Mouse (Mus musculus): ENCODE data around the gene Tgm5. TPM values are rescaled to one million over a fixed set of nuclear protein-coding genes. Genes with fewer than 3 reads are reported as not detected.
"Not testable (repeated sequence)": the region's sequence is repeated elsewhere in the genome, so short reads cannot be mapped to it uniquely, and the experiment has no call there.

The Tgm5 gene
- polyA plus RNA-seq (2014; fragmentation: Nextera tagmentation; extraction: Ambion mirVana), result not detected in 2 replicates

GRCm38 (mm10) chr2:121085480-121086185 is at the start of gene Tgm5:
Gene Tgm5 (minus strand): TSS chr2:121085841.
- H3K4me3 ChIP-seq (ENCODE audit: low read depth, low read length), result no peak within 1 kb of the TSS
- 47% methylated on average over 6 of the region's 6 CpGs for WGBS (ENCODE audit: insufficient replicate concordance)
- no peak within 1 kb of the TSS for H3K9ac ChIP-seq (ENCODE audit: low read depth, low read length)
- H3K27ac ChIP-seq (ENCODE audit: low read depth, low read length), result no peak within 1 kb of the TSS
- H3K4me2 ChIP-seq, result no peak within 1 kb of the TSS
- no peaks in the 10 kb centered on the region for H3K36me3 ChIP-seq (ENCODE audit: control insufficient read depth, insufficient read depth, low read length)
- no peaks in the 10 kb centered on the region for H3K27me3 ChIP-seq (ENCODE audit: control insufficient read depth, insufficient read depth, low read length)
- ATAC-seq (replicated peaks; ENCODE audit: insufficient number of reproducible peaks, low FRiP score, low TSS enrichment), result no peak
- no peaks in the 10 kb centered on the region for H3K9me3 ChIP-seq (replicated peaks; ENCODE audit: control insufficient read depth, low read length)
- no peaks in the 10 kb centered on the region for H3K4me1 ChIP-seq (ENCODE audit: control insufficient read depth, insufficient read depth, low read length)

- WGBS (ENCODE audit: insufficient replicate concordance), result 63% methylated on average over 1 of the region's 1 CpGs
- Histone ChIP-seq H3K9ac (ENCODE audit: low read depth, low read length) (no peak overlapping the region), H3K36me3 (ENCODE audit: control insufficient read depth, insufficient read depth, low read length) (no peaks in the 10 kb centered on the region), H3K27ac (ENCODE audit: low read depth, low read length) (no peak overlapping the region), H3K27me3 (ENCODE audit: control insufficient read depth, insufficient read depth, low read length) (no peaks in the 10 kb centered on the region), H3K4me2 (no peak overlapping the region), H3K4me3 (ENCODE audit: low read depth, low read length) (no peak overlapping the region), H3K4me1 (ENCODE audit: control insufficient read depth, insufficient read depth, low read length) (no peaks in the 10 kb centered on the region), H3K9me3 (replicated peaks; ENCODE audit: control insufficient read depth, low read length) (no peaks in the 10 kb centered on the region)
- ATAC-seq (replicated peaks; ENCODE audit: insufficient number of reproducible peaks, low FRiP score, low TSS enrichment), result no peak
Measured at GRCm38 (mm10) chr2:121132822-121133221, 47.2 kb upstream of the Tgm5 start.

- H3K27me3 ChIP-seq (ENCODE audit: control insufficient read depth, insufficient read depth, low read length), result no peaks in the 10 kb centered on the region
Measured at GRCm38 (mm10) chr2:121128865-121129620, 43.4 kb upstream of the Tgm5 start.

GRCm38 (mm10) chr2:121127536-121127935 is 41.9 kb upstream of the Tgm5 start:
- WGBS (ENCODE audit: insufficient replicate concordance), result 86% methylated on average over 1 of the region's 1 CpGs
- H3K36me3 ChIP-seq (ENCODE audit: control insufficient read depth, insufficient read depth, low read length), result no peaks in the 10 kb centered on the region

More at GRCm38 (mm10) chr2:121128865-121129620, 43.4 kb upstream of the Tgm5 start:
- WGBS (ENCODE audit: insufficient replicate concordance), result 64% methylated on average over 9 of the region's 9 CpGs
- H3K36me3 ChIP-seq (ENCODE audit: control insufficient read depth, insufficient read depth, low read length), result no peaks in the 10 kb centered on the region
- ATAC-seq (replicated peaks; ENCODE audit: insufficient number of reproducible peaks, low FRiP score, low TSS enrichment), result no peak
- H3K9me3 ChIP-seq (replicated peaks; ENCODE audit: control insufficient read depth, low read length), result no peaks in the 10 kb centered on the region
- no peak overlapping the region for H3K9ac ChIP-seq (ENCODE audit: low read depth, low read length)
- no peaks in the 10 kb centered on the region for H3K4me1 ChIP-seq (ENCODE audit: control insufficient read depth, insufficient read depth, low read length)
- H3K4me2 ChIP-seq, result no peak overlapping the region
- no peak overlapping the region for H3K4me3 ChIP-seq (ENCODE audit: low read depth, low read length)
- H3K27ac ChIP-seq (ENCODE audit: low read depth, low read length), result no peak overlapping the region

GRCm38 (mm10) chr2:121126302-121126701 is 40.7 kb upstream of the Tgm5 start:
- H3K36me3 ChIP-seq (ENCODE audit: control insufficient read depth, insufficient read depth, low read length); H3K4me1 ChIP-seq (ENCODE audit: control insufficient read depth, insufficient read depth, low read length); H3K4me3 ChIP-seq (ENCODE audit: low read depth, low read length); H3K4me2 ChIP-seq; H3K27me3 ChIP-seq (ENCODE audit: control insufficient read depth, insufficient read depth, low read length); H3K9me3 ChIP-seq (replicated peaks; ENCODE audit: control insufficient read depth, low read length); H3K27ac ChIP-seq (ENCODE audit: low read depth, low read length); ATAC-seq (replicated peaks; ENCODE audit: insufficient number of reproducible peaks, low FRiP score, low TSS enrichment); H3K9ac ChIP-seq (ENCODE audit: low read depth, low read length): not testable (repeated sequence)
- WGBS (ENCODE audit: insufficient replicate concordance), result 81% methylated on average over 5 of the region's 5 CpGs

More at GRCm38 (mm10) chr2:121127536-121127935, 41.9 kb upstream of the Tgm5 start:
- Histone ChIP-seq H3K4me2 (no peak overlapping the region), H3K9me3 (replicated peaks; ENCODE audit: control insufficient read depth, low read length) (no peaks in the 10 kb centered on the region), H3K27ac (ENCODE audit: low read depth, low read length) (no peak overlapping the region), H3K27me3 (ENCODE audit: control insufficient read depth, insufficient read depth, low read length) (no peaks in the 10 kb centered on the region), H3K4me3 (ENCODE audit: low read depth, low read length) (no peak overlapping the region), H3K9ac (ENCODE audit: low read depth, low read length) (no peak overlapping the region), H3K4me1 (ENCODE audit: control insufficient read depth, insufficient read depth, low read length) (no peaks in the 10 kb centered on the region)
- no peak for ATAC-seq (replicated peaks; ENCODE audit: insufficient number of reproducible peaks, low FRiP score, low TSS enrichment)

GRCm38 (mm10) chr2:121119260-121119659 is 33.6 kb upstream of the Tgm5 start:
- Histone ChIP-seq H3K9ac (ENCODE audit: low read depth, low read length) (no peak overlapping the region), H3K9me3 (replicated peaks; ENCODE audit: control insufficient read depth, low read length) (no peaks in the 10 kb centered on the region), H3K4me2 (no peak overlapping the region), H3K27me3 (ENCODE audit: control insufficient read depth, insufficient read depth, low read length) (no peaks in the 10 kb centered on the region), H3K36me3 (ENCODE audit: control insufficient read depth, insufficient read depth, low read length) (no peaks in the 10 kb centered on the region), H3K27ac (ENCODE audit: low read depth, low read length) (no peak overlapping the region), H3K4me3 (ENCODE audit: low read depth, low read length) (no peak overlapping the region), H3K4me1 (ENCODE audit: control insufficient read depth, insufficient read depth, low read length) (no peaks in the 10 kb centered on the region)
- ATAC-seq (replicated peaks; ENCODE audit: insufficient number of reproducible peaks, low FRiP score, low TSS enrichment), result no peak
- whole genome bisulfite sequencing (ENCODE audit: insufficient replicate concordance), result 76% methylated on average over 3 of the region's 3 CpGs

GRCm38 (mm10) chr2:121115418-121115817 is 29.8 kb upstream of the Tgm5 start:
- H3K9me3 ChIP-seq (replicated peaks; ENCODE audit: control insufficient read depth, low read length), result no peaks in the 10 kb centered on the region
- H3K27me3 ChIP-seq (ENCODE audit: control insufficient read depth, insufficient read depth, low read length), result no peaks in the 10 kb centered on the region
- ATAC-seq (replicated peaks; ENCODE audit: insufficient number of reproducible peaks, low FRiP score, low TSS enrichment), result no peak
- WGBS (ENCODE audit: insufficient replicate concordance), result 92% methylated on average over 2 of the region's 2 CpGs
- no peak overlapping the region for H3K4me2 ChIP-seq
- 0 out of 2 replicates have a peak, but pooled peaks cover 1% of the 10 kb centered on the region for H3K4me1 ChIP-seq (ENCODE audit: control insufficient read depth, insufficient read depth, low read length)
- no peak overlapping the region for H3K27ac ChIP-seq (ENCODE audit: low read depth, low read length)
- no peaks in the 10 kb centered on the region for H3K36me3 ChIP-seq (ENCODE audit: control insufficient read depth, insufficient read depth, low read length)
- H3K9ac ChIP-seq (ENCODE audit: low read depth, low read length), result no peak overlapping the region
- no peak overlapping the region for H3K4me3 ChIP-seq (ENCODE audit: low read depth, low read length)

- H3K4me2 ChIP-seq, result no peak within 1 kb of the TSS
- H3K9ac ChIP-seq (ENCODE audit: low read depth, low read length), result no peak within 1 kb of the TSS
- H3K36me3 ChIP-seq (ENCODE audit: control insufficient read depth, insufficient read depth, low read length), result no peaks in the 10 kb centered on the region
- 0 out of 2 replicates have a peak, but pooled peaks cover 2% of the 10 kb centered on the region for H3K4me1 ChIP-seq (ENCODE audit: control insufficient read depth, insufficient read depth, low read length)
- no peaks in the 10 kb centered on the region for H3K27me3 ChIP-seq (ENCODE audit: control insufficient read depth, insufficient read depth, low read length)
- H3K27ac ChIP-seq (ENCODE audit: low read depth, low read length), result no peak within 1 kb of the TSS
- WGBS (ENCODE audit: insufficient replicate concordance), result 85% methylated on average over 4 of the region's 4 CpGs
- ATAC-seq (replicated peaks; ENCODE audit: insufficient number of reproducible peaks, low FRiP score, low TSS enrichment), result no peak
- H3K9me3 ChIP-seq (replicated peaks; ENCODE audit: control insufficient read depth, low read length), result no peaks in the 10 kb centered on the region
- H3K4me3 ChIP-seq (ENCODE audit: low read depth, low read length), result no peak within 1 kb of the TSS
Measured at GRCm38 (mm10) chr2:121109695-121110094, 24.1 kb upstream of the Tgm5 start, which contains the start of gene Tgm7. Gene Tgm7 (minus strand): TSS chr2:121109795.

Measured in heart, embryonic 11.5 days (tissue).